Mouse (Mus musculus) B cell, adult 2 months (primary cell): Measurements from ENCODE around the gene 1700042G07Rik.

Experiments
- DNase-seq, 2 experiments: peaks; one replicate each; pipeline ENCODE4 v3.0.0; 2022

Gene 1700042G07Rik

DNA sequence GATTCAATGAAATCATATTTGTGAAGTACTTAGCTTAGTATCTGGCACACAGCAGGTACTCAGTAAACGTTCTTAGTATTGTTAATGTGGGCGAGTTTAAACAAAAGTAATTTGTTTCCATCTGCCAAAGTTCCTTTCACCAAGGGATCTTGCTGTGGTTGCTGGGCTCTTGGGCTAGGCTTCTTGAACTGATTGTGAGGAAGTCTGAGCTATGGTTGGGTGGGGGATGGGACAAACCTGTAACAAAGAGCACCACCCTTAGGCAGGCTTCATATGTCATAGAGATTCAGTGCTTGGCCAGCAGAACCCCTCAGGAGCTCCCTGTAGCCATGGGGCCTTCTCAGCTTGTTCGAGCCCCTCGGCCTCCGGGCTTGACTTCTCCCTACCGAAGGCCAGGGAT is at the start of gene 1700042G07Rik, which contains the start of gene Gm49337:
Gene 1700042G07Rik (plus strand): TSS at position 301 of the 400 bp plus-strand sequence.
Gene Gm49337 (plus strand): TSS at position 313 of the 400 bp plus-strand sequence.
- no peak for DNase-seq

DNA sequence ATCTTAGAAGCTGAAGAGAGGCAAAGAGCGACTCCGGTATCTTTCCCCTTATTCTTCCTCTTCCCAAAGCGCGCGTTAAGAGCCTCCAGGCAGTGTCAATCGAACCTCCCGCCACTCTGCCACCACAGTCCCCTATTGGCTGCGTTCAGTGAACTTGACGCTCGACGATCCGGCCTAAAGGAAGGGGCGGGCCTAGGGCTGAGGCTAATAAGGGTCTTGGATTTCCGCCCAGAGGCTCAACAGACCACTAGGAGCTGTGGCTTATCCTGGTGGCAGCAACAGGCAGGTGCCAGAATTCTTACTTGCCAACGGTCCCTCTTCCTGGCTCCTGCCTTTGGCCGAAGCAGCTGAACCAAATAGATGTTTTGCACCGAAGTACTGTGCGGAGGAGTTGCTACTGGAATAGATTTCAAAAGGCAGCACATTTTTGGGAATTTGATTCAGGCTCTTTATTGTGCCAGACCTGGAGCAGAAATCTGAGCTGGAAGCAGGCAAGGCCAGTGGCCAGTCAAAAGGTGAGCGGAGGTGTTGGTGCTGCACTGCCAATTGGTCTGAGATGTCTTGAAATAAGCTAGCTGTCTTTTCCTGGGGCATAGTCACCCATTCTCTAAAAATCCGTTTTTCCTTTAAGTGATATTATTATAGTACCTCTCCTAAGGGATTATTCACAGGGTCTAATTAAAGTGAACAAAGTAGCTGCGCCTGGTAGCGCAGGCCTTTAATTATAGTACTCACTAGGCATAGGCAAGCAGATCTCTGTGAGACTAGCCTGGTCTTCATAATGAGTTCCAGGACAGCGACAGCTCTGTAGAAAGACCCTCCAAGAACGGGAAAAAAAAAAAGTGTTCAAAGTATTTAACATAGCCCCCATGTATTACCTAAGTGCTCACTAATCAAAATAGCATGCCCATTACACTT is 49.3 kb upstream of the 1700042G07Rik start, which contains the start of the genes Rad54l and Pomgnt1:
Gene Rad54l (minus strand): TSS at position 89 of the 918 bp plus-strand sequence.
Gene Pomgnt1 (plus strand): TSS at position 239 of the 918 bp plus-strand sequence.
- peak; percentile 70 to 72 for DNase-seq

DNA sequence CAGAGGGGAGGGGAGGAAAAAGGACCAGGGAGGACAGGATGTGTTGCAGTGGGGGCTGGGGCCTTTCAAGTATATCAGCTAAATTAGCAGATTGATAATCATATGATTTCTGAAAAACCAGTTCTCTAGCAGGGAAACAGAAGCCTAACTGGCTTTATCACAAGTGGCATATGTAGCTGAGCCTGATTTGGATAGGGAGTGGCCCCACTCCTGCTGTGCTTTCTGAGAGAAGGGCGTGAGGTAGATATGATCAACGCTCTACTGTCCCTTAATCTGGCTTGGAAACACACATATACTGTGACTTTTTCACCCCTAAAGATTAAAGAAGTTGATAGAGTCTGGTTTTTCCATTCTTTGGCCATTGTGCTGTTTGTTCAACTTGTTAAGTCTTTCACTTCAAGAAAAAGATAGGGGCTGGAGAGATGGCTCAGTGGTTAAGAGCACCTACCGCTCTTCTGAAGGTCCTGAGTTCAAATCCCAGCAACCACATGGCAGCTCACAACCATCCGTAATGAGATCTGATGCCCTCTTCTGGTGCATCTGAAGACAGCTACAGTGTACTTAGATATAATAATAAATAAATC is 47.3 kb upstream of the 1700042G07Rik start:
- no peak for DNase-seq

DNA sequence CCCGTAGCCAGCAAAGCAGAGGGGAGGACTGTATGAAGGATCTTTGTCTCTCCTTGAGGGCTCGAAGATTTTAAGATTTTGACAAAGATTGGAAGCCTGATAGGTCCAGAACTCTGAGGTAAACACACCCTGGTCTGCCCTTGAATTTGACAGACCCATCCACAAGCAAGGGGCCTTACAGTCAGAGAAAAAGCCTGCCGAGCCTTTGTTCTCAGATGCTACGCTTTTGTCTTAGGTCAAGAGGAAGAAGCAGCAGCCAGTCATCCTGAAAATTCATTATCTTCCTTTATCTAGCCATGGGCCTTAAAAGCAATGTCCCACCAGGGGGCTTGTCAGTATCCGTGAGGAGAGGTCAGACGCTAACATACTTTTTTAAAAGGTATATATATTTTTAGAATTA is 45.2 kb upstream of the 1700042G07Rik start:
- DNase-seq, result no peak

DNA sequence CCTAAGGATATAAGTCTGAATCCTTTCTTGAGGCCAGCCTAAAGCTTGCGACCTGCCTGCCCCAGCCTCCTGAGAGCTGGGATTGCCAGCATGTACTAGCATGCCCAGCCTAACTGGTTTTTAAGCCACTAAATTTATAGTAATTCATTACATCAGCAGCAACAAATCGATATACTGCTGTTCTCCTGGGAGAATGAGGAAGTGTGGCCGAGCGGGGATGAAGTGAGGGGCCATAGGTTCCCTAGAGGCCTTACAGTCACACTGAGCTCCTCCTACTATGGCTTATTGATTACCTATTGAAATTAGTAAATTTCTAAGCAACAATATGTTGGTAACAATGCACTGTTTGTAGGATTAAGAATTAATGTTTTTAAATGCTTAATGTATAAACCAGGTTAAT is 40.0 kb upstream of the 1700042G07Rik start:
- no peak for DNase-seq

DNA sequence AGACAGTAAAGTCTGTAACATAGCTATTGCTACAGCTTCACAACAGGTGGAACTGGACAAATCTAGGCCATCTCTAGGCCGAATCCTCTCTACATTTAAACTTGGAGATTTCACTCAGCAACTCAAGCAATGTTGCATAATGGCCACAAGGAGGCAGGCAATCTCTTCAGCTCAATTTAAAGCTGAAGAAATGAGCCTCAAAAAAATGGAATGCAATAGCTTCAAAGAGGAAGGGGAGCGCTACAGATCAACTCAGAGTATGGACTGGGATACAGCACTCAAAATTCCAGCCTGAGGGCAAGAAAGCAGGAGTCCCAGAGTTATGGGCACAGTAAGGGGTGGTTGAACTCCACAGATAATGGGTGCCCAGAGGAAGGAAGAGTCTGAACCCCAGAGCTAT is 38.2 kb upstream of the 1700042G07Rik start:
- peak; percentile 42 to 44 for DNase-seq

DNA sequence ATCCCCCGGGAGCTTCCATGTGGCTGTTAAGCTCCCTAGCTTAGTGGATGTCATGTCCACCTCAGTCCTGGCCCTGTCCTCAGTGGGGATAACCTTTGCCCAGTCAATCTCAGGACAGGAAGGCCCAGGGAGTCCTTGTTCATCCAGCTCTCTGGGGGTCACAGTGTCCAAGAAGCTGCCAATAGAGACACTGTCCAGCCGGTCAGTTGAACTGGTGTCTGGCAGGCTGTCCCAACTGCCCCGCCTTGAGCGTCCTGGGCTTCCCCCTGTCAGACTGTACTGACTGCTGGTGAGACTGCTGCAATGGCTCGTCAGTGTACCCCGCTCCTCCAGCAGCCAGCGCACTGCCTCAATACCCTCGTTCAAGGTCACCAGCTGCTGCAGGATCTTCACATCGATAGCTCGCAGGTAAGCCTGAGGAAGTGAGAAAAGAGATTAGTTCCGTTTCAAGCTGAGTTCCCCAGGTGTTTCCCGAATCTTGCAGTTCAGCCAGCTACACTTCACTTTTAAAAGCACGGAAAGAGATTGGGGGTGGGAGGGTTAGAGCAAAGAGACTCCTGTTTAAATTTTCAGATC is 35.7 kb upstream of the 1700042G07Rik start:
- DNase-seq, result peak; percentile 47 to 52

DNA sequence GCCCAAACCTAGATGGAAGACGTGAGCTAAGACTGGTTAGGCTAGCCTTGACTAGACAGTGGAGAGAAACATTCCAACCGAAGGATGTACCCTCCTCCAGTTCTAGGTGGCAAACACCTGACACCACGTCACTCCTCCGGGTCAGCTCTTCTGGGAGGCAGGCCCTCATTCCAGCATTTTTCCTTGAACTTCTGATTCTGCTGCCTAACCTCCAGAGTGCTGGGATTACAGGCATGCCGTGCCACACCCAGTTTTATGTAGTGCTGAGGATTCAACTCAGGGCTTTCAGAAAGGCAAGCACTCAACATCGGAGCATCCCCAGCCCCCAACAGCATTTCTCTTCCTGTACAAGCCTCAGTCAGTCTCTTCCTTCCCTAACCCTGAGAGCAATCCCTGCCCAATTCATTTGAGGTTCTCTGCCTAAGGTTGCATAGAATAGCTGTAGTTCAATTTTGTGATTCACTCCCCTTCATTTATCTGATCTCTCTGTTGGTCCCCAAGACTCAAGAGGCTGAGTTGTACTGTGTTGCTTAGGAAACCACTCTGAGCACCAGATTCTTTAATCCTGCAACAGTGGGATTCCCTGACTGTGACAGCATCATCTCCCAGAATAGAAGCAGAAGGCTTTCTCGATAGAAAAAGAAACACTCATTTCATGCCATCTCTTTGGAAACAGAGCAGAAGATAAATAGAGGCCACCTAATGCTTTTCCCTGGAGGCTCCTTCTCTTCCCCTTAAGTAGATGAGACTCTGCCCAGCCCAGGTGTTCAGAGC is 32.2 kb upstream of the 1700042G07Rik start:
- no peak for DNase-seq

DNA sequence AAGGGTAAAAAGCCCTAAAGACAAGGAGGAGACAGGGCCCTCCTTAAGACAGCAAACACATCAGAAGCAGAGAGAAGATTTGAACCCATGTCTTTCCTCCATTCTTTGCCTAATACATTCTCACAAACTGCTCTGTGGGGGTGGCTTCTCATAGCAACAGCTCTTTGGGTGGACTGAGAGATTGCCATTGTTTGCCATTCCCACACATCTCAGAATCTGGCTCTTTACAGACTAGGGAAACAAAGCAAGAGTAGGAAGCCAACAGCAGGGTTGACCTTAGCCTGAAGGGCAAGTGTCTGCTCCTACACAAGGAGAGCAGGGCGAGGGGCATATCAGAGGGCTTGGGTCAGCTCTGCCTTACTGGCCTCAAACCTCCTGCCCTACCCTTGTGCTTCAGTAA is 31.4 kb upstream of the 1700042G07Rik start:
- DNase-seq, result no peak

DNA sequence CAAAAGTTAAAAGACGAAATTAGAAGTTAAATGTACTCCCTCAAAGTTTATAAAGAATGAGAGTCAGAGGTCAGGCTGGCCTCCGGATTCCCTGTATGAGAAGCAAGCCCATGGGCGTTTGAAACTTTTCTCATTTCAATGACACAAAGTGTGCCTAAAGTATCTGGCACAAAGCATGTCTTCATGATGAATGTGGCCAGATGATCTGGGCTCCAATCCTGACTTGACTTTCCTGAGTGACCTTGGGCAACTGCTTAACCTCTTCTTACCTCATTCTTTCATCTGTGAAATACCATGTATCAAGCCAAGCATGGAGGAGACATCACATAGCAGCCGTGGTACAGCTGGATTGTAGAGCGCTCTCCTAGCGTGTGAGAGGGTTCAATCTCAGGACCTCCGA is 30.9 kb upstream of the 1700042G07Rik start:
- DNase-seq, result no peak

DNA sequence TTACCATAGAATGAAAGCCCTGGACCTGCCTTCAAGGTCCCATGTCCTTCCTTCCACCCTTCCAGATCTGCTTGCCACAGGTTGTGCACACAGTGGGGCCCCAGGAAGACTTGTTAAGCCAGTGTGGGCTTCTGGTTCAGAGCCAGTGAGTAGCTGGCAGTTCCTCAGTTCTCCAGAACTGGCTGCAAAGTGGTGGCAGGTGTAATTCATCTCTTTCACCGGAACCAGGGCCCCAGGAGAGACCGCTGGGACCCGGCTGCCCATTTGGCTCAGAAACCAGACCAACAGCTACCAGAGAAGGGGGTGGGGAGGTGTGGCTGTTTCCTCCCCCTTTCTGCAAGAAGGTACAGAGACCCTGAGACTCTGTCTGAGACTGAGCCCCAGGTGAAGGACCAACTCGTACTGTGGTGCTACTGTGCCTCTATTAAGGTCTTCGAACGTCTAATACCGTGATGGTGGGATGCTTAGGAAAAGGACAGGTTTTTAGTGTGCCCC is 29.8 kb upstream of the 1700042G07Rik start:
- peak; percentile 31 to 33 for DNase-seq

DNA sequence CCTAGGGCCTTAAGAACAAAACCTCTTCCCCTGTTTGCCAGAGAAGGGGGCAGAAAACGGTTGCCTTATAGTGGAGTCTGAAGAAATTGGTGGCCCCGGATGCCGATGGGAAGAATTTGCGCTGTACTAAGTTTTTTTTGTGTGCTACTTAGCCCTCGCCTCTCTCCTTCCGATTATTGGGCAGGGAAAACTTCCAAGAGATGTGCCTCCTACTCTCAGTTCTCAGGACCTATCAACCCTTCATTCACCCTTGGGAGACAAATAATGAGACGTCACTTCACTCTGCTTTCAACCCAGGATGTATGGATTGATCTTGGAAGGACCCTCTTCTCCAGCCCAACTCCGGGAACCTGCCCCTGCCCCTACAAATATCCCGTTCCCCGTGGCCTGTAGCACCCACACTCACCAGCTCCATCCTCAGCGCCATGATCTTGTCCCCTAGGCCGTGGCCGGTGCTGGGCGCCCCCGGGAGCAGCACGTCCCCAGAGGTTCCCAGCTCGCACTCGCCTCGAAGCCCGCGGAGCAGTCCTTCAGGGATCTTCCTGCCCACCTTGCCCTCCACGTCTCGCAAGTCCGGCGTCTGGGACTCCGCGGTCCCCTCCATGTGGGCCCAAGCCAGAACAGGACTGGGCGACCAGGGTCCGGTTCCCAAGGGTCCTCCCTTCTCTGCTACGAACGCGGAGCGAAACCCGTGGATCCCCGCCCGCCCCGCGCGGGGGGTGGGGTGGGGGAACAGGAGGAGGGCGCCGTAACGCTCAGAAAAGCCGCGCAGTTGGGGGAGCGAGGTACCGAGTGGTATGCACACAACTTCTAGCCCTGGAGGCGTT is 29.1 kb upstream of the 1700042G07Rik start:
- peak; percentile 66 to 69 for DNase-seq

DNA sequence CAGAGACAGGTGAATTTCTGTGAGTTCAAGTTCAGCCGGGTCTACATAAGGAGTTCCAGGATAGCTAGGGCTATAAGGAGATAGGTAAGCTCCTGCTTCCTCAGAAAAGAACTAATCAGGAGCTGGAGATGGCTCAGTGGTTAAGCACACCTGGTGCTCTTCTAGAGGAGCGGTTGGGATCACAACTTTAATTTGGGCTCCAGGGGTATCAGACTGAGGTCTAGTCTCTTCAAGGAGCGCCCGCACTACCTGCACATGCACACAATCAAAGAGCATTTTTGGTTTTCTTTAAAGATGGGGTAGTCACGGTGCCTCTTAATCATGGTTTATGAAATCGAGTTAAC is 23.4 kb upstream of the 1700042G07Rik start:
- DNase-seq, result peak in 1 of 2 experiments; percentile 9

DNA sequence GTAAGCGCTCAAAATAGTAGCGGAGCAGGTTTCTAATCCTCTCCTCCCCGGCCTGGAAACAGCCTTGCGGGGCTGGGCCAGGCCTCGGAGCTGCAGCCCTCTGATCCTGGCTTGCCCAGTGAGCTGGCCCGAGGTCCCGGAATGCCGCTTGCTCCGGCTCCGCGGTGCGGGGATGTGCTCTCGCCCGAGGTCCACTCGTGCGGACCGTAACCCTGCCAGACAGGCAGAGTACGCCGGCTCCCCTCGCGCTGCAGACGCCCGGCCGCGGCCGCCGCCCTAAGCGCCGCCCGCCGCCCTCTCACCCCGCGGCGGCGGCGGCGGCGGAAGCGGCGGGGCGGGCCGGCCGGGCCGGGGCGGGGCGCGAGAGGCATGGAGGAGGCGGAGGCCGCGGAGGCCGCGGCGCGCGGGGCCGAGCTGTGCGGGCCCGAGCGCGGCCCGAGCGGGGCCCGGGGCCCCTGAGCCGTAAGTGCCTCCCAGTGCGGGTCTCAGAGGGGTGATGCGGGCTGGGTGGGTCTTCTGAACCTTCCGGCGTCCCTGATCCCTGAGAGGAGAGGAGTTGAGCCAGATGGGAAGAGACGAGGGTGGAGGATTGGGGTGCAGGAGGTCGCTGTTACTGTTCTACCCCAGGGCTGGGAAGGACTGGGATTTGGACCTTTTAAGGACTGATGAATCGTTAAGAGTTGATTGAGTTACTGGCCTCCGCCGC is 22.9 kb upstream of the 1700042G07Rik start:
- DNase-seq, result peak; percentile 71 to 75

DNA sequence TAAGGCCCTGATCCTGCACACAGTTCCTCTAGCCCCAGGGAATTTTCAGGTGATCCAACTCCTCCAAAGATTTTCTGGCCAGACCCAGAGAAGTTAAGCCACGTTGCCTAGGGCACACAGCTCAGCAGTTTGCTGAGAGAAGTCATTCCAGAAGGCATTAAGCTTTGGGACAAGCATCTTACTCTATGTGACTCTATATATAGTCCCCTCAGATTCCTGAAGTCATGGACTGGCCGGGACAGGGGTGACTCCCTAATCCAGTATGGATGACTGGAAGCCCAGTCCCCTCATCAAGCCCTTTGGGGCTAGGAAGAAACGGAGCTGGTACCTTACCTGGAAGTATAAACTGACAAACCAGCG is 22.3 kb upstream of the 1700042G07Rik start:
- no peak for DNase-seq

DNA sequence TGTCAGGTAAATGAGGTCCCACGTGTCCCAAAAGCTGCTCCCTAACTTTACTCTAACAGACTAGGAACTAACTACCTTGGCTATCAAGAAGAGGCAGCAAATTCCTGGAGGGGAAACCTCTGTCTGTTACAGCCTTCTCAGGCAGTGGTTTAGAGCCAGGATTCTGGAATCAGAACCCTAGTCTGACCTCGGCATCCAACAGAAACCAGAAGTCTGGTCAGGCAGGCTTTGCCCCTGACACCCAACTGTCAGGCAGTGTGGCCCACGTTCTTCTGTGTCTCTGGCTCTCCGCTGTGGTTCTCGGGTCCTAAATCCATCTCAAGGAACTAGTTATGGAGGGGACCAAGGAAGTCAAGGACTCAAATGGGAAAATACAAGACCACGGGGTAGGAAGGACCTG is 21.9 kb upstream of the 1700042G07Rik start, which contains the start of gene Lurap1:
Gene Lurap1 (minus strand): TSS at position 101 of the 400 bp plus-strand sequence.
- DNase-seq, result no peak

DNA sequence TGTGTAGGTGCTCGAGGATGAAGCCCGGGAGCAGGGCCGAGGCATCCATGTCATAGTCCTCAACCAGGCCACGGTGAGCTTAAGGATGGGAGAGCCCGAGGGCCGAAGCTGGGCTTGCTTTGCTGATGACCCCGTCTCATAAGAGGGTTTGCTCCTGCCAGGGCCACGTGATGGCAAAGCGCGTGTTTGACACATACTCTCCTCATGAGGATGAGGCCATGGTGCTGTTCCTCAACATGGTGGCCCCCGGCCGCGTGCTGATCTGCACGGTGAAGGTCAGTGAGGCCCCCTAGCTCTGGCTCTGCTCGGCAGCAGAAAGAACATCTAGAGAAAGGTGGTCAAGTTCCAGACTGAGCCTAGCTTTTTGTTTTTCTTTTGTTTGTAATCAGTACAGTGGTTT is 20.5 kb upstream of the 1700042G07Rik start:
- DNase-seq, result no peak

DNA sequence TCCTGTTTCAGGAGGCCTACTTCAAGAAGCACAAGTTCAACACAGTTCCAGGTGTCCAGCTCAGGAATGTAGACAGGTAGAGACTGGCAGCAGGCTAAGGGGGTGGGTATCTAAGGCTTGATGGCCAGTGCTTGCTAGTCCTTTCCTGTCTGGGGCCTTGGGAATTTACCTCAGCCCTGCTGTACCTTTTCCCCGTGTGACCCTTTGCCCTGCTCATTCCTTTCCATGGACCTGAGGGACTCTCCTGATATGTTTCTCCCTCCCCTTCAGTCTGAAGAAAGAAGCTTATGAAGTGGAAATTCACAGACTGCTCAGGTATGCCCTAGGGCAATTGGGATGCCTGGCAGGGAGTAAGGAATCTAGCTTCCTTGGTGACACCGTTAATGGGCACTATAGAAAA is 15.3 kb upstream of the 1700042G07Rik start:
- no peak for DNase-seq

DNA sequence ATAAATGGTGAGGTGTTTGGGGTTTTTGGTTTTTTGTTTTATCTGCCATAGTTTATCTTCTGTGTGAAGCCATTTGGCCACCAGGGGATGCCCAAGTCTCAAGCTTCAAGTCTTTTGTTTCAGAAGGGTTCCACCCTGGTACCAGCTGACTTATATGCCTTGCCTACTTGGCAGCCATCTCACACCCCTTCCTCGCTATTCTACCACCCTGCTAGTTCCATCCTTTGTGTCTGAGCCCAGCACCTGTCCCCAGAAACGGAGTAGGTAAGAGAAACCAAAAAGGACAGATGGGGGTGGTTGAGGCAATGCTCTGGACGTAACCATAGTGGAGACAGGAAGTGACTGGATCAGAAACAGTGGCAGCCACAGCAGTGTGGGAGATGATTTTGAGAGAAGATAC is 13.3 kb upstream of the 1700042G07Rik start:
- DNase-seq, result peak in 1 of 2 experiments; percentile 36

DNA sequence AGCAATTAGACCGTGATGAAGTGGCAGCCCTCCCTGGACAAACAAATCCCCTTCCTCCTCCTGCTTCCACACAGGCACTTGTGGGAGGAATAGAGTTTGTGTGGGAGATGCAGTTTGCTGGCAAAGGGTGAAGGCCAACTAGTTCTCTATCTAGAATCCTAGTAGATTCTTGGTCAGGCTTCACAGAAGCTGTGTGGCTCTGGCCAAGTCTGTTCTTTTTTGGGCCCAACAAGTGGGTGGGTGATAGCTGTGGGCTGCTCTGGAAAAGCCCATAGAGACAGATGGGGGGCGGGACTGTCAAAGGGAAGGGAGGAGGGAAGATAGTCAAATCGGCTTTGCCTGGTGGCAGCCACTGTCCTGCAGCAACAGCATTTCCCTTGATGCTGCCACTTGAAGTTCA is 12.4 kb upstream of the 1700042G07Rik start:
- DNase-seq, result no peak

DNA sequence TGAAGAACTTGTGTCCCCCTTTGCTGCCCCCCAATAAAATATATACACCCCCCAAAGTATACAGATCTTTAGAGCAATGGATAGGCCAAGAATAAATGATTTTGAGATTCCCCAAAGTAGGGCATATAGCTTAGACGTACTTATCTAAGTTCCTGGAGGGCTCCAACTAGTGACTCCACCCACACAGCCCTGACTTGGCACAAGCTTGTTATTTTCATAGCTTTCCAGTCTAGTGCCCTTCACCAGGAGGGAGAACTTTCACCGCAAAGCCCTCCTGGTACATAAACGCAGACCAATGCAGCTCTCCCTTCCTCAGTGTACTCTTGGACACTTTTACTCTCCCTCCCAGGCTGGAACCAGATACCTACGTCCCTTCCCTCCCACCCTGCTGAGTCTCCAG is 11.0 kb upstream of the 1700042G07Rik start:
- DNase-seq, result no peak
